Mouse (Mus musculus) kidney, adult 2 months (tissue): Measurements from ENCODE around the gene Usp2. TPM values are rescaled to one million over a fixed set of nuclear protein-coding genes. Genes with fewer than 3 reads are reported as not detected.

Source experiments
- DNase-seq: peaks from one replicate; pipeline ENCODE4 v3.0.0; 2021
- H3K27ac ChIP-seq: fragments of 200-500 bp; 2 replicates; pipeline ENCODE4 v1.5.1; 2012; ENCODE audit warnings: low read depth, low read length, control low read depth, inconsistent platforms; ENCODE audit not compliant: insufficient read depth
- H3K27me3 ChIP-seq: fragments of 200-500 bp; replicated peaks from 2 replicates; pipeline ENCODE4 v1.6.1; 2012; ENCODE audit warnings: mild to moderate bottlenecking, moderate library complexity, low read length, inconsistent platforms; ENCODE audit not compliant: control insufficient read depth, insufficient read depth
- H3K36me3 ChIP-seq: fragments of 200-500 bp; 2 replicates; pipeline ENCODE4 v1.6.1; 2012; ENCODE audit warnings: mild to moderate bottlenecking, moderate library complexity, low read length, inconsistent platforms; ENCODE audit not compliant: control insufficient read depth, insufficient read depth
- H3K4me1 ChIP-seq: fragments of 200-500 bp; 2 replicates; pipeline ENCODE4 v1.6.1; 2011; ENCODE audit warnings: low read length; ENCODE audit not compliant: control insufficient read depth, insufficient read depth
- H3K4me3 ChIP-seq: fragments of 200-500 bp; 2 replicates; pipeline ENCODE4 v1.5.1; 2011; ENCODE audit warnings: mild to moderate bottlenecking, low read depth, low read length, control low read depth; ENCODE audit not compliant: insufficient read depth
- CTCF ChIP-seq: fragments of 200-500 bp; conservative IDR thresholded peaks from 2 replicates; pipeline ENCODE4 v1.5.1; 2011; ENCODE audit warnings: low read depth, mild to moderate bottlenecking, control low read depth, low read length, moderate library complexity, mixed read lengths; ENCODE audit not compliant: insufficient read depth, insufficient read length
- POLR2A ChIP-seq: fragments of 200-500 bp; IDR thresholded peaks from one replicate; pipeline ENCODE4 v1.6.1; 2011; ENCODE audit warnings: low read depth, low read length, control low read depth
- WGBS: fragments of 180-500 bp; shearing (Covaris S2); methylation state at CpG from one replicate; pipeline ENCODE4 v1.1.7; 2018; 5-methylcytosine and 5-hydroxymethylcytosine counted together
- polyA plus RNA-seq: library from polyadenylated mRNA; depleted of rRNA; stranded (reverse); fragments of >200 nt; gene quantifications from 2 replicates; pipeline ENCODE4 v1.2.3, GENCODE M21; 2012

Gene Usp2
- polyA plus RNA-seq, 1 experiment, result 55.5 TPM

GRCm38 (mm10) chr9:44042836-44043707 is 23.7 kb upstream of the Usp2 start, which contains the start of gene Thy1:
Gene Thy1 (plus strand): TSS chr9:44043384.
- Histone ChIP-seq H3K36me3 (no peaks in the 10 kb centered on the region), H3K27me3 (no peaks in the 10 kb centered on the region), H3K27ac (no peak within 1 kb of the TSS), H3K4me1 (no peaks in the 10 kb centered on the region), H3K4me3 (no peak within 1 kb of the TSS)
- TF ChIP-seq POLR2A, result no peak
- TF ChIP-seq CTCF, result no peak
- 5% methylated on average over 30 of the region's 30 CpGs for WGBS
- DNase-seq, result no peak

- Histone ChIP-seq H3K27ac (no peak overlapping the region), H3K36me3 (no peaks in the 10 kb centered on the region), H3K4me3 (no peak overlapping the region), H3K27me3 (no peaks in the 10 kb centered on the region), H3K4me1 (no peaks in the 10 kb centered on the region)
- WGBS, result 8% methylated on average over 23 of the region's 23 CpGs
- no peak for DNase-seq
- TF ChIP-seq CTCF (no peak), POLR2A (no peak)
Observed at GRCm38 (mm10) chr9:44043708-44044425, 23.0 kb upstream of the Usp2 start.

GRCm38 (mm10) chr9:44044426-44045157 is 22.2 kb upstream of the Usp2 start:
- Histone ChIP-seq H3K27ac (no peak overlapping the region), H3K36me3 (no peaks in the 10 kb centered on the region), H3K27me3 (no peaks in the 10 kb centered on the region), H3K4me1 (no peaks in the 10 kb centered on the region), H3K4me3 (no peak overlapping the region)
- DNase-seq, result no peak
- WGBS, result 53% methylated on average over 14 of the region's 14 CpGs
- TF ChIP-seq CTCF, result no peak
- TF ChIP-seq POLR2A, result no peak

GRCm38 (mm10) chr9:44045158-44045883 is 21.5 kb upstream of the Usp2 start:
- no peak for DNase-seq
- Histone ChIP-seq H3K27me3 (no peaks in the 10 kb centered on the region), H3K4me3 (no peak overlapping the region), H3K36me3 (no peaks in the 10 kb centered on the region), H3K27ac (no peak overlapping the region), H3K4me1 (no peaks in the 10 kb centered on the region)
- WGBS, result 79% methylated on average over 3 of the region's 3 CpGs
- TF ChIP-seq POLR2A (no peak), CTCF (no peak)

- H3K36me3 ChIP-seq, result no peaks in the 10 kb centered on the region
- 67% methylated on average over 5 of the region's 5 CpGs for WGBS
- H3K27me3 ChIP-seq, result no peaks in the 10 kb centered on the region
- no peak overlapping the region for H3K4me3 ChIP-seq
- no peaks in the 10 kb centered on the region for H3K4me1 ChIP-seq
- H3K27ac ChIP-seq, result no peak overlapping the region
- DNase-seq, result no peak
- TF ChIP-seq CTCF (no peak), POLR2A (no peak)
Observed at GRCm38 (mm10) chr9:44045884-44046272, 20.9 kb upstream of the Usp2 start.

- H3K4me1 ChIP-seq, result no peaks in the 10 kb centered on the region
- DNase-seq, result peak; percentile 49
- no peak overlapping the region for H3K4me3 ChIP-seq
- 72% methylated on average over 12 of the region's 12 CpGs for WGBS
- no peaks in the 10 kb centered on the region for H3K27me3 ChIP-seq
- no peaks in the 10 kb centered on the region for H3K36me3 ChIP-seq
- no peak overlapping the region for H3K27ac ChIP-seq
- no peak for TF ChIP-seq CTCF
- TF ChIP-seq POLR2A, result no peak
Observed at GRCm38 (mm10) chr9:44046426-44046825, 20.4 kb upstream of the Usp2 start.
